Mouse (Mus musculus) lung, embryonic 16.5 days (tissue): Measurements from ENCODE around the gene Pcca. TPM values are rescaled to one million over a fixed set of nuclear protein-coding genes. Genes with fewer than 3 reads are reported as not detected.

Experiments used
- ATAC-seq: fragments of 200-750 bp; cut with Nextera tagmentation; 2 replicates; pipeline ENCODE4 v1.8.0; 2017; ENCODE audit warnings: low read depth, mild to moderate bottlenecking, moderate library complexity
- H3K27ac ChIP-seq: fragments of 300-500 bp; sonication (generic); 2 replicates; pipeline ENCODE4 v1.5.1; 2014; ENCODE audit warnings: mild to moderate bottlenecking, control low read depth, low read length
- H3K27me3 ChIP-seq: fragments of 300-500 bp; sonication (generic); 2 replicates; pipeline ENCODE4 v1.6.1; 2014; ENCODE audit warnings: low read depth, low read length, mixed read lengths; ENCODE audit not compliant: control insufficient read depth, insufficient read depth
- H3K36me3 ChIP-seq: fragments of 300-500 bp; sonication (generic); 2 replicates; pipeline ENCODE4 v1.6.1; 2014; ENCODE audit warnings: low read length; ENCODE audit not compliant: control insufficient read depth, insufficient read depth
- H3K4me1 ChIP-seq: fragments of 300-500 bp; sonication (generic); replicated peaks from 2 replicates; pipeline ENCODE4 v1.6.1; 2014; ENCODE audit warnings: low read length, mixed read lengths; ENCODE audit not compliant: control insufficient read depth, insufficient read depth
- H3K4me2 ChIP-seq: fragments of 300-500 bp; sonication (generic); 2 replicates; pipeline ENCODE4 v1.6.1; 2014; ENCODE audit warnings: low read depth, low read length, control low read depth
- H3K4me3 ChIP-seq: fragments of 300-500 bp; sonication (generic); 2 replicates; pipeline ENCODE4 v1.5.1; 2014; ENCODE audit warnings: mild to moderate bottlenecking, low read length, control low read depth
- H3K9ac ChIP-seq: fragments of 300-500 bp; sonication (generic); 2 replicates; pipeline ENCODE4 v1.6.1; 2014; ENCODE audit warnings: low read length, control low read depth
- H3K9me3 ChIP-seq: fragments of 300-500 bp; sonication (generic); 2 replicates; pipeline ENCODE4 v1.6.1; 2016; ENCODE audit warnings: low read length; ENCODE audit not compliant: control insufficient read depth
- WGBS: fragments of 180-500 bp; shearing (Covaris S2); extraction: QIAGEN DNeasy Blood & Tissue Kit; methylation state at CpG from one replicate; pipeline ENCODE4 v1.1.7; 2014; 5-methylcytosine and 5-hydroxymethylcytosine counted together
- polyA plus RNA-seq: library from polyadenylated mRNA; unstranded; fragments of >200 nt; fragmentation: Nextera tagmentation; extraction: Ambion mirVana; gene quantifications from 2 replicates; pipeline ENCODE4 v1.2.1, GENCODE M21; 2015

Pcca gene
- polyA plus RNA-seq, 1 experiment from 2014 or later: 19.0 TPM

DNA sequence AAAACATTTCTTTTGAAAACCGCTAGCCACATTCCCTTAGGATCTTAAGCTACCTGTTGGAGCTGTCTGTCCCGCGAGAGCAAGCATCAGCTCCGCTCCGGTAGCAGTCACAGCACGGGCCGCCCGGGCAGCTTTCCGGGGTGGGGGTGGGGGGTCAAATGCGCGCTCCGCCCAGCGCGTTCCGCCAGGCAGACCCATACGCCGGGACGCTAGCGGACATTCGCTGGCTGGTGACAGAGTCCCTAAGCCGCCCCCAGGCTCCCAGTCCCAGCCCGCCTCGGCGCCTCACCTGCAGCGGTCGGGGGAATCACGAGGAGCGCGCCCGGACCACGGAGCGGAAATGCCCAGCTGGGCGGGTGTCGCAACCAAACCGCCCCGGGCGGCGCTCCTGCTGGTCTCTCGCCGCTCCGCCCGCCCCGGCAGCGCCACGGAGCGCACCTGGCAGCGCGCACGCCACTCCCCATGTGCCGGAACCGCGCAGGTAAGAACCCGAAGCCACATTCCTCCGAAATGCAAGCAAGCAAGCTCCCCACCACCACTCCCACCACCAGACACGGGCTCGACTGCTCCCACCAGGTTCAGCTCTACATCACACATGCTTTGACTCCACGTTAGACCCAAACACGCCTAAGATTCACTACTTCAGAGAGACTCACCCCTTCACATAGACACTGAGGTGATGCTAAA, 378.8 kb downstream of the Pcca start:
- Histone ChIP-seq H3K4me3 (peak overlapping the region; percentile 57), H3K4me1 (peaks cover 6% of the 10 kb centered on the region; the same call in 1 of the 2 replicates), H3K9ac (peak overlapping the region; percentile 63), H3K36me3 (no peaks in the 10 kb centered on the region), H3K4me2 (peak overlapping the region; percentile 83), H3K27ac (0 out of 2 replicates have a peak overlapping the region, but pooled peaks have one; percentile 6), H3K9me3 (no peaks in the 10 kb centered on the region), H3K27me3 (no peaks in the 10 kb centered on the region)
- peak; percentile 90 for ATAC-seq
- under 1% methylated on average over 57 of the region's 58 CpGs for WGBS

DNA sequence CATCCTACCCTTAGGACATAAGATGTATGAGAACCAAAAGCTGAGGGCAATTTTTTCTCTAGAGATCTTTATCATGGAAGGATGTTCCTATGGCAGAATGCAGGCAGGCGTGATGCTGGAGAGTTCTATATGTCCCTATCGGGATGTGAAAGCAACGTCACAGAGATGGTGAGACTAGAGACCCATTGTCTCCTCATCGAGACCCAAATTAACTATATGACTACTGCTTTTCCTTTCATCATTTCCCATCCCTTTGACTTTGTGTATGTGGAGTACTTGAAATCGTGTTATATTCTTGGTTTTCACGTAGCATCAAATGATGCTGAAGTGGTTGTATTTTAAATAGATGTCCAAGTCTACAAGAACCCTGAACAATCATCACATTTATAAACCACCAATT, 379.5 kb downstream of the Pcca start, which contains the start of gene Ggact:
Gene Ggact, minus strand, starts transcription at position 101 of the 400 bp plus-strand sequence.
- Histone ChIP-seq H3K4me2 (peak within 1 kb of the TSS; percentile 83), H3K27ac (0 out of 2 replicates have a peak within 1 kb of the TSS, but pooled peaks have one; percentile 6), H3K36me3 (no peaks in the 10 kb centered on the region), H3K4me1 (peaks cover 6% of the 10 kb centered on the region; the same call in 1 of the 2 replicates), H3K27me3 (no peaks in the 10 kb centered on the region), H3K4me3 (peak within 1 kb of the TSS; percentile 57), H3K9me3 (no peaks in the 10 kb centered on the region), H3K9ac (peak within 1 kb of the TSS; percentile 63)
- 75% methylated on average over 6 of the region's 6 CpGs for WGBS
- no peak for ATAC-seq

DNA sequence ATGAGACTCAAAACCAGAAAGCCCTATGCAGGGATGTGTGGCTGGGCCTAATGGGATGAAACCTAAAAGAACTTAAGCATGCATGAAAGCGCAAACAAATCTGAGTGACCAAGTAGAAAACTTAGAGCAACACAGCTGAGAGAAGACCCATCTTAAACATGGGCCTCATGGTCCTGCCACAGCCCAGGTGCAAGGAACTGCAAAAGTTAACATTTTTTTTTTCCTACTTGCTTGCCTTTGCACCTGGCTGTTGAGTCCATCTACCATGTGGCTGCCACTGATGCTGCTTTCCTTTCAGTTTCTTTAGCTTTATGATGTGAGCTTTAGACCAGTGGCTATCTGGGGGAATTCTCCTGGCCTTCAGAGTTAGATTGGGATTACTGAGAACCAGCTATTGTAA, 383.6 kb downstream of the Pcca start:
- Histone ChIP-seq H3K9me3 (no peaks in the 10 kb centered on the region), H3K36me3 (no peaks in the 10 kb centered on the region), H3K9ac (no peak overlapping the region), H3K27ac (no peak overlapping the region), H3K4me3 (no peak overlapping the region), H3K4me2 (no peak overlapping the region), H3K4me1 (no peaks in the 10 kb centered on the region), H3K27me3 (no peaks in the 10 kb centered on the region)
- 94% methylated on average over 1 of the region's 1 CpGs for whole genome bisulfite sequencing
- no peak for ATAC-seq

DNA sequence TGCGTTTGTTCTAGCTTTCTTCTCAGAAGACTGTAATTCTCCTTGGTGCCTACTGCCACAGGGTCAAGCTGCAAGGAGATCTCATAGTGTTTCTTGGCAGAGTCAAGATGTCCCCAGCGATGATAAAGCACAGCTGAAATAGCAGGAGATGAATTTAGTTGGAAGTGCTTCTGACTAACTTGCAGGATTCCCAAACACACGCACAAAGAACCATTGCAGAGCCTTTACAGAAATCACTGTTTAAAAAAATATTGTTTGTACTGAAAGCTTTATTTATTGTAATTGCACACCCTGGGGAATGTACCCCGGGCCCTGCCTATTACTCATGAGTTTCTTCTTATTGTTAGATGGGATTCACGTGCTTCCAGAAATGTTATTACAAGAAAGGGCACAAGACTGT, 385.9 kb downstream of the Pcca start:
- H3K36me3 ChIP-seq: no peaks in the 10 kb centered on the region
- no peak for ATAC-seq
- H3K9ac ChIP-seq: no peak overlapping the region
- H3K27ac ChIP-seq: no peak overlapping the region
- no peaks in the 10 kb centered on the region for H3K27me3 ChIP-seq
- H3K9me3 ChIP-seq: no peaks in the 10 kb centered on the region
- H3K4me1 ChIP-seq: no peaks in the 10 kb centered on the region
- WGBS: 49% methylated on average over 5 of the region's 5 CpGs
- no peak overlapping the region for H3K4me2 ChIP-seq
- H3K4me3 ChIP-seq: no peak overlapping the region

DNA sequence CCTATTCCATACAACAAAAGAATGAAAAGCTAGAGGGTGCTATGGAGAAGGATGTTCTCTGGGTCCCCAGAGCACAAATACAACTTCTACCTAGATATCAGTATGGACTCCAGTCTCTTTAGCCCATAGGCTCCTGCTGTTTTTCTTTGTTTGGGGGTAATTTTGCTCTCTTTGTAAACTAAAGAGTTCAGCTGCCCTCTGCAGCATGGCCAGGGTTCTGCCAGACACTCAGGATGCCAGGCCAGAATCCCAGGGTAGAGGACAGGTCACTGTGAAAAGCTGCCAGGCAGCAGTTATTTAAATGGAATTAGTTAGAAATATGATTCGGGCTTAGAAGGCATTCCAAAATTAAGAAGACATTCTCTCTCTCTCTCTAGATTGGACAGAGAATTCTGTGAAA, 402.3 kb downstream of the Pcca start:
- H3K4me3 ChIP-seq: no peak overlapping the region
- no peaks in the 10 kb centered on the region for H3K4me1 ChIP-seq
- H3K9me3 ChIP-seq: no peaks in the 10 kb centered on the region
- no peak for ATAC-seq
- H3K4me2 ChIP-seq: no peak overlapping the region
- WGBS: 87% methylated on average over 1 of the region's 1 CpGs
- no peaks in the 10 kb centered on the region; the same call in 1 of the 2 replicates for H3K36me3 ChIP-seq
- no peaks in the 10 kb centered on the region for H3K27me3 ChIP-seq
- no peak overlapping the region for H3K27ac ChIP-seq
- H3K9ac ChIP-seq: no peak overlapping the region

Other genes starting within 250 kb of the Pcca start
- not detected in 2 replicates for gene Gm5089, start 83.2 kb upstream of the Pcca start, polyA plus RNA-seq
- not detected in 2 replicates for gene Zic5, start 68.6 kb upstream of the Pcca start, polyA plus RNA-seq
- not detected in 2 replicates for gene Zic2, start 58.9 kb upstream of the Pcca start, polyA plus RNA-seq
- gene Gm10837, start 43.7 kb upstream of the Pcca start, polyA plus RNA-seq: not detected in 2 replicates